Mouse (Mus musculus) small intestine, adult 2 months (tissue): ENCODE measurements around the gene H1foo.

Source experiments
- CTCF ChIP-seq: fragments of 200-500 bp; IDR thresholded peaks from 2 replicates; pipeline ENCODE4 v1.5.1; 2012; ENCODE audit warnings: low read depth, mild to moderate bottlenecking, control low read depth, inconsistent platforms, low read length, moderate library complexity, mixed read lengths; ENCODE audit not compliant: insufficient replicate concordance, insufficient read length; ENCODE audit errors: extremely low read depth
- POLR2A ChIP-seq: fragments of 200-500 bp; IDR thresholded peaks from 2 replicates; pipeline ENCODE4 v1.6.1; 2012; ENCODE audit warnings: low read depth, mild to moderate bottlenecking, control low read depth, inconsistent platforms, low read length, moderate library complexity

DNA sequence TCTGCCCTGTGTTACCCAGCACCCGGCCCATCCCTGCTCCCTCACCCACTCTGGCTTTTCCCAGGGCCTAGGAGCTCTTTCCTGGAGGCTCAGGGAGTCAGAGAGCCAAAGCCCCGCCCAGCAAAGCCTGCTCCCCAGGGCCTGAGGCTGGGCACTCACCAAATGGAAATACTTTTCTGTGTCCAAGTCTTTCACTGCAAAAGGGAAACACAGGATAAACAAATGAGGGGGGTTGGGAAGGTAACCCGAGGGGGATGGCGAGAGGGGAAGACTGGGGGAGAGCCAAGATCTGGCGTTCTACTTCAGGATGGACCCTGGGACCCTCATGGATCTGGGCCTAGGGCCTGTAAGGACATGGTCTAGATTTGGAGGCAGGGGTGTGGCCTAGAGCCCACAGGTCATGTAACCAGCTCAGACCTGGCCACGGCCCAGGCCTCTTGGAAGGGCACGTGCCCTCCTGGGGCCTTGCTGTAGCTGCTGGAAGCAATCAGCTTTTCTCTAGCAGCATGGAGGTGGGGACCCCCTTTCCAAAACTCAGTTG is 14.5 kb downstream of the H1foo start:
- no peak for TF ChIP-seq CTCF
- TF ChIP-seq POLR2A = no peak
